Mouse (Mus musculus) erythroblast, embryonic 14.5 days (primary cell): ENCODE results near the gene Milr1. TPM values are rescaled to one million over a fixed set of nuclear protein-coding genes. Genes with fewer than 3 reads are reported as not detected.

Experiments
- H3K27me3 ChIP-seq: 2 replicates; pipeline ENCODE4 v1.6.1; 2012; ENCODE audit warnings: inconsistent platforms; ENCODE audit not compliant: control insufficient read depth
- H3K36me3 ChIP-seq: 2 replicates; pipeline ENCODE4 v1.6.1; 2012; ENCODE audit warnings: mild to moderate bottlenecking, inconsistent platforms; ENCODE audit not compliant: control insufficient read depth
- H3K4me1 ChIP-seq: 2 replicates; pipeline ENCODE4 v1.6.1; 2012; ENCODE audit warnings: inconsistent platforms; ENCODE audit not compliant: control insufficient read depth
- H3K4me3 ChIP-seq: replicated peaks from 2 replicates; pipeline ENCODE3; 2012; ENCODE audit warnings: moderate library complexity, mild to moderate bottlenecking, inconsistent platforms
- H3K9me3 ChIP-seq: 2 replicates; pipeline ENCODE4 v1.6.1; 2012; ENCODE audit warnings: low read length, inconsistent platforms, mixed read lengths; ENCODE audit not compliant: control insufficient read depth
- GATA1 ChIP-seq: IDR thresholded peaks from 2 replicates; pipeline ENCODE4 v1.6.1; 2012; ENCODE audit warnings: low read length, inconsistent platforms, mixed read lengths
- TAL1 ChIP-seq: IDR thresholded peaks from 3 replicates; pipeline ENCODE4 v1.6.1; 2012; ENCODE audit warnings: low read length, inconsistent platforms, mixed read lengths
- polyA plus RNA-seq: library from polyadenylated mRNA; stranded (reverse); fragments of >175 nt; gene quantifications from 2 replicates; pipeline ENCODE4 v1.2.3, GENCODE M21; 2012

The Milr1 gene
- polyA plus RNA-seq: not detected in 2 replicates

DNA sequence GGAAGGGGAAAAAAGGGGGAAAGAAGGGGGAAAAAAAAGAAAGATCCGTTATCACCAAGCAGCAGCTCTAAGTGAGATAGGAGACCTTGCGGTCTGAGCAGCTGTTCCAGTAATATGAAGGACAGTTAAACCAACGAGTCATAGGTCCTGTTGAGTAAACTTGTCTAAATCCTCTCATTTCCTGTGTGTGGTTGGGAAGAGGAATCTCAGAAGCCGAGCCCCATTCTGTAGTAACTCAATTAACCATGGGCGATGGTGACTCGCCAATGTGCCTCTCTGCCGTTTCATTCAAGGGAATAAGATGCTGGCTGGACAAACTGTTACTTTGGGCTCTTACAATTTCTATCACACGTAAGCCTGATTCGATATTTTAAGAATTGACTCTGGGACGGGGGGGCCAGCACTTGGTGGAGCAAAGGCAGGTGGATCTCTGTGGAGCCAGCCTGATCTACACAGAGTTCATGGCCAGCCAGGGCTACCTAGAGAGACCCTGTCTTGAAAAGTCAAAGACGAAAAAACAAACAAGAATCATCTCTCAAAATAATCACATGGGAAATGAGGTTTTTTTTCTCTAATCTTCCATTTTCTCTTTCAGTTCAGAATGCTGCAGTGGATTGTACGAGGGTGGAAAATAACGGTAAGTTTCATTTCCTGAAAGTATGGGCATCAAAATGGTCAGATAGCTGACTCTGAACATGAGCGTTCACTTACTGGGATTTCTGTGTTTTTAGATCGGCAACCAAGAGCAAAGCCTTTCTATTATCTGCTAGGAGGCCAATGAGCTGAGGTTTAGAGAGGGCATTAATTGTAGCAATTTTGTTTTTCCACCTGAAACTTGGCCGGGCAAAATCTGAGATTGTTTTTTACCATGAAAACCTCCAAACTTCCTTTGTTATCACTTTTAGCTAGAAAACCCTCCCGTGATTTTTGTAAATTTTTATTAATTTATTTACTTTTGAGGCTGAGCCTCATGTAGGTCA lies at the start of gene Milr1:
TSS of gene Milr1 (plus strand) at position 188 of the 980 bp plus-strand sequence.
- no peaks in the 10 kb centered on the region for H3K9me3 ChIP-seq
- TF ChIP-seq GATA1 (no peak), TAL1 (no peak)
- no peaks in the 10 kb centered on the region for H3K36me3 ChIP-seq
- H3K4me1 ChIP-seq: peaks cover 5% of the 10 kb centered on the region
- H3K4me3 ChIP-seq: no peak within 1 kb of the TSS
- peaks cover 27% of the 10 kb centered on the region for H3K27me3 ChIP-seq

DNA sequence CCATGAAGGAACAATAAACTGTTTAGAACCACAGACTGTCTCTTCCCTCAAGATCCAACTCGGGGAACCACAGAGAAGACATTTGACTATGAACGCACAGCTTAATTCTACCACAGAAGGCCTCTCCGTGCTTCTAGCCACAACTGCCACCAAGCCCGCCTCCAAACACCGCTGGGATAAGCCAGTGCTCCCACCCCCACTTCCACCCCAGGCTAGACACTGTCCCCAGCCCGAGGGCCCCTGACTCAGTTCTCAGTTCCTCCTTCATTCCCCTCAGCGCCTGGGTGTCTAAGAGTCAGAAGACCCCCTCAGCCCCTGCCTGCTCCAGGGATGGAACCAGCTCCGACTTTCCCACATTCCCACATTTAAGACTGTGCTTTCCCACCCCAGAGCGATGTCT lies 49.4 kb upstream of the Milr1 start:
- Histone ChIP-seq H3K27me3 (no peaks in the 10 kb centered on the region), H3K9me3 (no peaks in the 10 kb centered on the region), H3K4me3 (no peak overlapping the region), H3K4me1 (no peaks in the 10 kb centered on the region), H3K36me3 (no peaks in the 10 kb centered on the region)
- TF ChIP-seq TAL1: no peak
- TF ChIP-seq GATA1: no peak

- no peaks in the 10 kb centered on the region for H3K4me1 ChIP-seq
- H3K9me3 ChIP-seq: no peaks in the 10 kb centered on the region
- TF ChIP-seq TAL1: no peak
- no peak for TF ChIP-seq GATA1
- no peaks in the 10 kb centered on the region for H3K27me3 ChIP-seq
- H3K36me3 ChIP-seq: no peaks in the 10 kb centered on the region
- H3K4me3 ChIP-seq: no peak overlapping the region
Observed at GRCm38 (mm10) chr11:106702584-106702983, 48.4 kb upstream of the Milr1 start.

GRCm38 (mm10) chr11:106703931-106704330 lies 47.1 kb upstream of the Milr1 start:
- no peak overlapping the region for H3K4me3 ChIP-seq
- TF ChIP-seq TAL1 (no peak), GATA1 (no peak)
- no peaks in the 10 kb centered on the region for H3K36me3 ChIP-seq
- no peaks in the 10 kb centered on the region for H3K27me3 ChIP-seq
- H3K4me1 ChIP-seq: no peaks in the 10 kb centered on the region
- no peaks in the 10 kb centered on the region for H3K9me3 ChIP-seq

DNA sequence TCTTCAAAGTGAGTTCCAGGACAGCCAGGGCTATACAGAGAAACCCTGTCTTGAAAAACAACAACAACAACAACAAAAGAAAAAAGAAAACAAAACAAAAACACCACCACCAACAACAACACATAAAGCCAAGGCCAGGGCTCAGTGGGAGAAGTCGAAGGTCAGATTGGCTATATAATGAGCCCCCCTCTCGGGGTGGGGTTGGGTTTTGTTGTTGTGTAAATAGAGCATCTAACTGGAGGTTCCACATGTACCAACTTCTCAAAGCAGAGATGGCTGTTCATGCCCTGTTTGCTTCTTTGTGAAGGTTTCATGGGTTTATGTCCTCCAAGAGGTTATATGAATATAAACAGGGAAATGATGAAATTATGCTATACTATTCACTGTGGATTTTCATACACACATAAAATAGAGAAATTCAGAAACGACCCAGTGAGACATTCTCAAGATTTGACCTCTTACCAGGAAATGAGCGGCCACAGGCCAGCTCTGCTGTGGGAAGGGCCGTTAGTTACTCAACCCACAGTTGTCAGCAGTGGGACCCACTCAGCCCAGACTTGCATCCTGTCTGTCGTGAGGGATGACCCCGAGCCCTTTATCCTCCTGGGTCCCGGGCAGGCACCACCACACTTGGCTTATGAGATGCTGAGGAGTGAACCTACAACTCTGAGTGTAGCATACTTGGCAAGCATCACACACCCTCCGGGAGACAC lies 46.5 kb upstream of the Milr1 start:
- no peaks in the 10 kb centered on the region for H3K36me3 ChIP-seq
- TF ChIP-seq GATA1: no peak
- TF ChIP-seq TAL1: no peak
- no peaks in the 10 kb centered on the region for H3K9me3 ChIP-seq
- no peak overlapping the region for H3K4me3 ChIP-seq
- no peaks in the 10 kb centered on the region for H3K27me3 ChIP-seq
- H3K4me1 ChIP-seq: no peaks in the 10 kb centered on the region

- TF ChIP-seq GATA1 (no peak), TAL1 (no peak)
- H3K27me3 ChIP-seq: no peaks in the 10 kb centered on the region
- H3K4me1 ChIP-seq: no peaks in the 10 kb centered on the region
- H3K36me3 ChIP-seq: no peaks in the 10 kb centered on the region
- no peak overlapping the region for H3K4me3 ChIP-seq
- H3K9me3 ChIP-seq: no peaks in the 10 kb centered on the region
Observed at GRCm38 (mm10) chr11:106706212-106706611, 44.8 kb upstream of the Milr1 start.

DNA sequence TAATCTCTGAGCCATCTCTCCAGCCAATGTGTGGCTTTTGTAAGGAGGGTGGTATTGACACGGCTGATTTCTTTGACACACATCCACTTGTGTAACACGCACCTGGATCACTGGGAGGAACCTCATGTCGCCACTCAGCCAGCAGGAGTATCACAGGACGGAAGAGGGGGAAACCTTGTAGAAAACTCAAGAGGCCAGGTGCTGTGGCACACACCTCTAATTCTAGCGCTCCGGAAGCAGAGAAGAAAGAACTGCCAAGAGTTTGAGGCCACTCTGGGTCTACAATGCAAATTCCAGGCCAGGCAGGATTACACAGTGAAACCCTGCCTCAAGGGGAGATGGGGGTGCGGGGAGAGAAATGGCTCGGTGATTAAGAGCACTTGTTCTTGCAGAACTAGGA lies 43.9 kb upstream of the Milr1 start:
- no peaks in the 10 kb centered on the region for H3K36me3 ChIP-seq
- TF ChIP-seq TAL1 (no peak), GATA1 (no peak)
- H3K4me1 ChIP-seq: no peaks in the 10 kb centered on the region
- H3K4me3 ChIP-seq: no peak overlapping the region
- no peaks in the 10 kb centered on the region for H3K27me3 ChIP-seq
- no peaks in the 10 kb centered on the region for H3K9me3 ChIP-seq

DNA sequence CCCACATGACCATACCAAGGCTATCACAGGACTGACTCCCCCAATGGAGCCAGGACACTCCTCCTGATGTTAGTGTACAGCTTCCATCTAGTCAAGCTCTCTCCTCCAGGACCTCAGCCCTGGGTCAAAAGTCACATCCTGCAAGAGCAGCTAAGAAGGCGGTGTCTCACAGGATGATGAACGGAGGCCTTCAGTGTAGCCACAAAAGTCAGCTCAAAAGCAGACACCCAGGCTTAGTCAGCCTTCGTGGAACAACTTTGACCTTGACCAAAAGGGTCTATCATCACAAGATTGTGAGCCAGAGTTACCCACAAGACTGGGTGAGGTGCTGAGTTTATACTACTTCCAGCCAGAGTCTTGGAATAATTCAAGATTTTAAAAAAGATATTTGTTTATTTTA lies 43.2 kb upstream of the Milr1 start:
- Histone ChIP-seq H3K9me3 (no peaks in the 10 kb centered on the region), H3K36me3 (no peaks in the 10 kb centered on the region), H3K4me1 (no peaks in the 10 kb centered on the region), H3K4me3 (no peak overlapping the region), H3K27me3 (no peaks in the 10 kb centered on the region)
- TF ChIP-seq GATA1 (no peak), TAL1 (no peak)

GRCm38 (mm10) chr11:106709227-106709985 lies 41.6 kb upstream of the Milr1 start:
- no peaks in the 10 kb centered on the region for H3K9me3 ChIP-seq

More at GRCm38 (mm10) chr11:106709227-106709985, 41.6 kb upstream of the Milr1 start:
- no peak overlapping the region for H3K4me3 ChIP-seq
- H3K4me1 ChIP-seq: no peaks in the 10 kb centered on the region
- no peak for TF ChIP-seq TAL1
- TF ChIP-seq GATA1: no peak
- H3K27me3 ChIP-seq: no peaks in the 10 kb centered on the region; the same call in 1 of the 2 replicates
- no peaks in the 10 kb centered on the region for H3K36me3 ChIP-seq
